7 mouse cellular contexts compared by ENCODE assay signal in the genomic region with DNA sequence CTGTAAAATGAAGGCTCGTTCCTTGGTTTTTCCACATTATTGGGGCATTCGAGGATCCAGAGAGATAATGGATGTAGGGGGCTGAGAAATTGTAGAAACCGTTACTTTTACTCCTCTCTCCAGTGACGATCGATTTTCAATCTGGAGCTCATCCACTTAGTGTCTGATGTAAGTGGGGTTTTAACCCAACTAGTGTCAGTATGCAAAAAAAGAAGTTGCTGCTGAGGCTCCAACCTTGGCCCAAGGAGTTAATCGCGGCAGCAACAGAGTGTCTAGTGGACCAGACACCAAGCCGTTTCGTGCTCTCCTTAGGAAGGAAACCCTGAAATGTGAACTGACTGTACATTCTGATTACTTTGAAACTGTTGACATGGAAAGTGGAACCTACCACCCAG. TPM values are rescaled to one million over a fixed set of nuclear protein-coding genes. Genes with fewer than 3 reads are reported as not detected.
DNase-seq lines count a peak whose midpoint lies in the region; ATAC-seq and TF ChIP-seq lines count a peak whose summit lies in the region.

No protein-coding gene starts in this region.

- peaks cover 22% of the 10 kb centered on the region for H3K4me1 ChIP-seq in lung, embryonic 16.5 days (replicated peaks; ENCODE audit: control insufficient read depth, insufficient read depth, low read length)
- H3K4me1 ChIP-seq in embryonic facial prominence, embryonic 13.5 days, result peaks cover 35% of the 10 kb centered on the region
- peaks cover 23% of the 10 kb centered on the region for H3K4me1 ChIP-seq in intestine, embryonic 16.5 days (ENCODE audit: control insufficient read depth, insufficient read depth, low read length)
- H3K4me1 ChIP-seq in small intestine, adult 2 months (ENCODE audit: control insufficient read depth, insufficient read depth, insufficient read length, low read length), result peaks cover 15% of the 10 kb centered on the region

- H3K27me3 ChIP-seq in lung, embryonic 16.5 days (ENCODE audit: control insufficient read depth, insufficient read depth, low read depth, low read length), result no peaks in the 10 kb centered on the region
- no peaks in the 10 kb centered on the region for H3K27me3 ChIP-seq in embryonic facial prominence, embryonic 13.5 days
- H3K27me3 ChIP-seq in intestine, embryonic 16.5 days (replicated peaks; ENCODE audit: control insufficient read depth, insufficient read depth, low read length), result no peaks in the 10 kb centered on the region
- H3K27me3 ChIP-seq in small intestine, adult 2 months (ENCODE audit: control insufficient read depth, insufficient read depth, low read length), result no peaks in the 10 kb centered on the region

- H3K9ac ChIP-seq in lung, embryonic 16.5 days (ENCODE audit: low read length), result peak overlapping the region; percentile 83
- peak overlapping the region; percentile 84 for H3K9ac ChIP-seq in embryonic facial prominence, embryonic 13.5 days
- peak overlapping the region; percentile 77 for H3K9ac ChIP-seq in intestine, embryonic 16.5 days (ENCODE audit: low read depth, low read length)

- peak overlapping the region; percentile 80 for H3K4me3 ChIP-seq in lung, embryonic 16.5 days (ENCODE audit: low read length)
- H3K4me3 ChIP-seq in embryonic facial prominence, embryonic 13.5 days, result peak overlapping the region; percentile 70
- H3K4me3 ChIP-seq in intestine, embryonic 16.5 days (ENCODE audit: low read length), result peak overlapping the region; percentile 84
- peak overlapping the region; percentile 90 for H3K4me3 ChIP-seq in small intestine, adult 2 months (ENCODE audit: low read depth, low read length)

- peak overlapping the region; percentile 67 for H3K4me2 ChIP-seq in lung, embryonic 16.5 days (ENCODE audit: low read depth, low read length)
- peak overlapping the region; percentile 60 for H3K4me2 ChIP-seq in embryonic facial prominence, embryonic 13.5 days
- peak overlapping the region; percentile 53 for H3K4me2 ChIP-seq in intestine, embryonic 16.5 days (ENCODE audit: low read depth, low read length)

- H3K9me3 ChIP-seq in lung, embryonic 16.5 days (ENCODE audit: control insufficient read depth, low read length), result no peaks in the 10 kb centered on the region
- H3K9me3 ChIP-seq in embryonic facial prominence, embryonic 13.5 days, result no peaks in the 10 kb centered on the region
- H3K9me3 ChIP-seq in intestine, embryonic 16.5 days (ENCODE audit: control insufficient read depth, low read length), result no peaks in the 10 kb centered on the region

- TF ChIP-seq CTCF in small intestine, adult 2 months (IDR thresholded peaks at IDR 0.05; ENCODE audit: extremely low read depth, insufficient read length, insufficient replicate concordance, low read depth, low read length), result no peak

- WGBS in lung, embryonic 16.5 days, result 1% methylated on average over 9 of the region's 9 CpGs
- 2% methylated on average over 9 of the region's 9 CpGs for WGBS in embryonic facial prominence, embryonic 13.5 days
- 2% methylated on average over 9 of the region's 9 CpGs for whole genome bisulfite sequencing in intestine, embryonic 16.5 days
- 2% methylated on average over 9 of the region's 9 CpGs for WGBS in small intestine, adult 2 months

- TF ChIP-seq POLR2A in small intestine, adult 2 months (IDR thresholded peaks at IDR 0.05; ENCODE audit: low read depth, low read length), result no peak

- DNase-seq in lung, postnatal 36 days, result no peak
- no peak for DNase-seq in right cerebral cortex, postnatal 25 days
- DNase-seq in cerebellum, adult 11 months, result no peak

- H3K27ac ChIP-seq in lung, embryonic 16.5 days (ENCODE audit: low read length), result peak overlapping the region; percentile 90
- H3K27ac ChIP-seq in embryonic facial prominence, embryonic 13.5 days, result peak overlapping the region; percentile 93
- peak overlapping the region; percentile 89 for H3K27ac ChIP-seq in intestine, embryonic 16.5 days (ENCODE audit: low read length)
- peak overlapping the region; percentile 47 for H3K27ac ChIP-seq in small intestine, adult 2 months (ENCODE audit: insufficient read depth, low read depth, low read length)

- ATAC-seq in lung, embryonic 16.5 days (ENCODE audit: low read depth), result no peak
- no peak for ATAC-seq in embryonic facial prominence, embryonic 13.5 days (ENCODE audit: insufficient number of reproducible peaks, insufficient read depth, low FRiP score, low TSS enrichment, low read depth)
- ATAC-seq in intestine, embryonic 16.5 days, result no peak

- 0 out of 2 replicates have a peak, but pooled peaks cover 6% of the 10 kb centered on the region for H3K36me3 ChIP-seq in lung, embryonic 16.5 days (ENCODE audit: control insufficient read depth, insufficient read depth, low read length)
- peaks cover 22% of the 10 kb centered on the region for H3K36me3 ChIP-seq in embryonic facial prominence, embryonic 13.5 days
- peaks cover 4% of the 10 kb centered on the region; the same call in 1 of the 2 replicates for H3K36me3 ChIP-seq in intestine, embryonic 16.5 days (ENCODE audit: control insufficient read depth, insufficient read depth, low read length)
- peaks cover 8% of the 10 kb centered on the region; the same call in 1 of the 2 replicates for H3K36me3 ChIP-seq in small intestine, adult 2 months (ENCODE audit: control insufficient read depth, insufficient read depth, low read length)

RNA-seq across cellular contexts. Expression of a gene that starts 1.1 kb away (rescaled TPM):
- polyA plus RNA-seq in lung, embryonic 16.5 days (2015; fragmentation: Nextera tagmentation; extraction: Ambion mirVana), result 73.7 and 73.8 TPM in 2 replicates
- 66.2 and 73.4 TPM in 2 replicates for polyA plus RNA-seq in embryonic facial prominence, embryonic 13.5 days (2015; fragmentation: Nextera tagmentation; extraction: Ambion mirVana)
- 96.7 and 102 TPM in 2 replicates for polyA plus RNA-seq in intestine, embryonic 16.5 days (2015; fragmentation: Nextera tagmentation; extraction: Ambion mirVana)
- 365 and 503 TPM in 2 replicates for polyA plus RNA-seq in small intestine, adult 2 months (2012; rRNA removed)

RNA-seq across cellular contexts. Expression of a gene that starts 5.7 kb away (rescaled TPM):
- 47.7 and 56.1 TPM in 2 replicates for polyA plus RNA-seq in lung, embryonic 16.5 days (2015; fragmentation: Nextera tagmentation; extraction: Ambion mirVana)
- polyA plus RNA-seq in embryonic facial prominence, embryonic 13.5 days (2015; fragmentation: Nextera tagmentation; extraction: Ambion mirVana), result 45.7 and 47.8 TPM in 2 replicates
- 40.9 and 49.7 TPM in 2 replicates for polyA plus RNA-seq in intestine, embryonic 16.5 days (2015; fragmentation: Nextera tagmentation; extraction: Ambion mirVana)
- polyA plus RNA-seq in small intestine, adult 2 months (2012; rRNA removed), result 21.6 and 38.3 TPM in 2 replicates

RNA-seq across cellular contexts. Expression of a gene that starts 10.3 kb away (rescaled TPM):
- polyA plus RNA-seq in lung, embryonic 16.5 days (2015; fragmentation: Nextera tagmentation; extraction: Ambion mirVana), result 0.25 and 0.74 TPM in 2 replicates
- polyA plus RNA-seq in embryonic facial prominence, embryonic 13.5 days (2015; fragmentation: Nextera tagmentation; extraction: Ambion mirVana), result not detected in 2 replicates
- not detected in 2 replicates for polyA plus RNA-seq in intestine, embryonic 16.5 days (2015; fragmentation: Nextera tagmentation; extraction: Ambion mirVana)
- polyA plus RNA-seq in small intestine, adult 2 months (2012; rRNA removed), result 0.96 and 1.9 TPM in 2 replicates

RNA-seq across cellular contexts. Expression of a gene that starts 12.9 kb away (rescaled TPM):
- polyA plus RNA-seq in lung, embryonic 16.5 days (2015; fragmentation: Nextera tagmentation; extraction: Ambion mirVana), result 5.5 and 6.4 TPM in 2 replicates
- 0.81 and 1.5 TPM in 2 replicates for polyA plus RNA-seq in embryonic facial prominence, embryonic 13.5 days (2015; fragmentation: Nextera tagmentation; extraction: Ambion mirVana)
- 25.0 and 25.2 TPM in 2 replicates for polyA plus RNA-seq in intestine, embryonic 16.5 days (2015; fragmentation: Nextera tagmentation; extraction: Ambion mirVana)
- polyA plus RNA-seq in small intestine, adult 2 months (2012; rRNA removed), result 36.6 and 47.7 TPM in 2 replicates

RNA-seq across cellular contexts. Expression of a gene that starts 29.7 kb away (rescaled TPM):
- 203 and 218 TPM in 2 replicates for polyA plus RNA-seq in lung, embryonic 16.5 days (2015; fragmentation: Nextera tagmentation; extraction: Ambion mirVana)
- polyA plus RNA-seq in embryonic facial prominence, embryonic 13.5 days (2015; fragmentation: Nextera tagmentation; extraction: Ambion mirVana), result 130 and 141 TPM in 2 replicates
- 574 and 599 TPM in 2 replicates for polyA plus RNA-seq in intestine, embryonic 16.5 days (2015; fragmentation: Nextera tagmentation; extraction: Ambion mirVana)
- polyA plus RNA-seq in small intestine, adult 2 months (2012; rRNA removed), result 31.6 and 37.0 TPM in 2 replicates
